Mouse (Mus musculus): ENCODE results near the gene Ccnt1.

Ccnt1 gene

GRCm38 (mm10) chr15:98570873-98571538 is at the start of gene Ccnt1, which contains the start of gene 4930415O20Rik:
Gene Ccnt1 (minus strand): TSS chr15:98570923.
Gene 4930415O20Rik (plus strand): TSS chr15:98571004.
- no peak for DNase-seq

GRCm38 (mm10) chr15:98617176-98617537 is 46.4 kb upstream of the Ccnt1 start:
- peak; percentile 76 for DNase-seq

GRCm38 (mm10) chr15:98616362-98617175 is 45.8 kb upstream of the Ccnt1 start:
- no peak for DNase-seq

GRCm38 (mm10) chr15:98615751-98616150 is 45.0 kb upstream of the Ccnt1 start:
- DNase-seq: no peak

GRCm38 (mm10) chr15:98614971-98615370 is 44.2 kb upstream of the Ccnt1 start:
- DNase-seq: no peak

- DNase-seq: no peak
Observed at GRCm38 (mm10) chr15:98614551-98614950, 43.8 kb upstream of the Ccnt1 start.

- no peak for DNase-seq
Observed at GRCm38 (mm10) chr15:98612229-98612628, 41.5 kb upstream of the Ccnt1 start.

GRCm38 (mm10) chr15:98610131-98610633 is 39.5 kb upstream of the Ccnt1 start:
- DNase-seq: peak; percentile 63

- DNase-seq: peak; percentile 89
Observed at GRCm38 (mm10) chr15:98609331-98610130, 38.8 kb upstream of the Ccnt1 start, which contains the start of gene Adcy6. Gene Adcy6 (minus strand): TSS chr15:98610076.

GRCm38 (mm10) chr15:98608784-98609250 is 38.1 kb upstream of the Ccnt1 start:
- peak; percentile 66 for DNase-seq

GRCm38 (mm10) chr15:98608058-98608783 is 37.5 kb upstream of the Ccnt1 start:
- DNase-seq: no peak

- no peak for DNase-seq
Observed at GRCm38 (mm10) chr15:98607557-98607956, 36.8 kb upstream of the Ccnt1 start.

- no peak for DNase-seq
Observed at GRCm38 (mm10) chr15:98606739-98607138, 36.0 kb upstream of the Ccnt1 start.

GRCm38 (mm10) chr15:98606051-98606536 is 35.4 kb upstream of the Ccnt1 start:
- DNase-seq: no peak

GRCm38 (mm10) chr15:98604041-98604575 is 33.4 kb upstream of the Ccnt1 start:
- no peak for DNase-seq

- no peak for DNase-seq
Observed at GRCm38 (mm10) chr15:98602921-98603458, 32.3 kb upstream of the Ccnt1 start.

- no peak for DNase-seq
Observed at GRCm38 (mm10) chr15:98602191-98602881, 31.6 kb upstream of the Ccnt1 start.

GRCm38 (mm10) chr15:98601832-98602190 is 31.1 kb upstream of the Ccnt1 start:
- no peak for DNase-seq

GRCm38 (mm10) chr15:98600036-98600709 is 29.4 kb upstream of the Ccnt1 start:
- no peak for DNase-seq

GRCm38 (mm10) chr15:98596609-98597008 is 25.9 kb upstream of the Ccnt1 start:
- no peak for DNase-seq
